Mouse (Mus musculus): ENCODE results near the gene Prpf8.

DNA sequence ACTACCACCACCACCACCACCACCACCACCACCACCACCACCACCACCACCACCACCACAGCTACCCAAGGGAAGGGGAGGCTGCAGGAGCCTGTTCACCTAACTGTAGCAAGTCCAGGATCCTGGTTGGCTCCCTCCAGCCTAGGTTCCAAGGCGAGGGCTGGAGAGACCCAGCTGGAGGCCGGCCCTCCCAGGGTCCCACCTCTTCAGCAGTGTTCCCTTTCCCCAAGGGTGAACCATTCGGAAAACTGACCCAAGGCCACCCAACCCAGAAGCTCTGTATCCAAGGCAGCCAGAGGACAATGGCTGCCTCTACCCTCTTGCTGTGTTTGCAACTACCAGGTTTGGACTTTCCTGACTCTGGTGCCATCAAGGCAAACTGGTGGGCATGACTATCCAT, 46.7 kb upstream of the Prpf8 start:
- TF ChIP-seq MAFK (IDR thresholded peaks at IDR 0.05; ENCODE audit: insufficient read depth, low read depth, low read length): no peak
- no peak for TF ChIP-seq ZC3H11A (IDR thresholded peaks at IDR 0.05; ENCODE audit: borderline replicate concordance, low read depth, low read length)
